Mouse (Mus musculus) lung, adult 2 months (tissue): ENCODE results near the gene Mrc2.

Experiments used
- CTCF ChIP-seq: fragments of 200-500 bp; IDR thresholded peaks from 2 replicates; pipeline ENCODE4 v1.5.1; 2011; ENCODE audit warnings: mild to moderate bottlenecking, low read length, control low read depth; ENCODE audit not compliant: insufficient read depth
- POLR2A ChIP-seq: fragments of 200-500 bp; IDR thresholded peaks from 2 replicates; pipeline ENCODE4 v1.6.1; 2011; ENCODE audit warnings: low read depth, mild to moderate bottlenecking, control low read depth, low read length, borderline replicate concordance; ENCODE audit errors: extremely low read depth

- TF ChIP-seq CTCF (no peak), POLR2A (no peak)
Measured at GRCm38 (mm10) chr11:105264988-105265387, 27.5 kb upstream of the Mrc2 start.
